Mouse (Mus musculus): ENCODE results near the gene Fubp1.

- no peak for TF ChIP-seq CTCF (IDR thresholded peaks at IDR 0.05)
- no peak for TF ChIP-seq EP300 (IDR thresholded peaks at IDR 0.05)
Measured at GRCm38 (mm10) chr3:152210728-152211391, 638 bp downstream of the Fubp1 start.
